Mouse (Mus musculus): ENCODE measurements around the gene Isoc2b.

DNA sequence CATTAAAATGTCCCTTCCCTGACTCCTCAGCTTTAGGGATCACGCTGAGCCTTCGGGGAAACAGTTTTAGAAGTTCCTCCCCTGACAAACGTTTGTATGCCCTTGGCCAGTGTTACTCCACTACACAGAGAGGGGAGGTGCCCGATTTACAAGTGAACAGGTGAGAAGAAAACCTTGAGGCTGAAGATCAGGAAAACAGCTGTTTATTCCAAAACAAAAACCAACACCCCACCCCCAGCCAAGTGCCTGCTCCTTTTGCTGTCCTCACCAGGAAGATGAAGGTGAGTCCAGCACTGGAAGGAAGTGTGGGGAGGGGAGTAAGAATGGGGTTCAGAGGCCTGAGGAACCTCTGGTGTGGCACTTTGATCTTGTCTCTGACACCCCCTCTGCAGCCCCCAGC, 44.7 kb downstream of the Isoc2b start:
- TF ChIP-seq CTCF (IDR thresholded peaks at IDR 0.05; ENCODE audit: control insufficient read depth, insufficient read depth, low read length): no peak
- no peak for TF ChIP-seq POLR2A (IDR thresholded peaks at IDR 0.05; ENCODE audit: borderline replicate concordance, control insufficient read depth, low read depth, low read length)
